Mouse (Mus musculus): ENCODE measurements around the gene Armc2. TPM values are rescaled to one million over a fixed set of nuclear protein-coding genes. Genes with fewer than 3 reads are reported as not detected.

Gene Armc2
- polyA plus RNA-seq, 1 experiment from 2014 or later: 0.82 TPM

GRCm38 (mm10) chr10:41901456-41901855 lies 116.8 kb downstream of the Armc2 start:
- Histone ChIP-seq H3K9ac (ENCODE audit: low read depth, low read length) (no peak overlapping the region), H3K27me3 (ENCODE audit: control insufficient read depth, insufficient read depth, low read length) (no peaks in the 10 kb centered on the region), H3K36me3 (ENCODE audit: control insufficient read depth, insufficient read depth, low read length) (peaks cover 12% of the 10 kb centered on the region), H3K4me2 (no peak overlapping the region), H3K4me1 (ENCODE audit: control insufficient read depth, insufficient read depth, low read length) (no peaks in the 10 kb centered on the region), H3K4me3 (ENCODE audit: low read depth, low read length) (no peak overlapping the region), H3K9me3 (replicated peaks; ENCODE audit: control insufficient read depth, low read length) (no peaks in the 10 kb centered on the region), H3K27ac (ENCODE audit: low read depth, low read length) (no peak overlapping the region)
- 81% methylated on average over 8 of the region's 8 CpGs for WGBS (ENCODE audit: insufficient replicate concordance)
- no peak for ATAC-seq (replicated peaks; ENCODE audit: insufficient number of reproducible peaks, low FRiP score, low TSS enrichment)

GRCm38 (mm10) chr10:41896865-41897264 lies 121.4 kb downstream of the Armc2 start:
- 90% methylated on average over 2 of the region's 2 CpGs for WGBS (ENCODE audit: insufficient replicate concordance)

GRCm38 (mm10) chr10:41896425-41896824 lies 121.8 kb downstream of the Armc2 start:
- Histone ChIP-seq H3K4me3 (ENCODE audit: low read depth, low read length) (no peak overlapping the region), H3K9me3 (replicated peaks; ENCODE audit: control insufficient read depth, low read length) (no peaks in the 10 kb centered on the region), H3K9ac (ENCODE audit: low read depth, low read length) (no peak overlapping the region), H3K4me1 (ENCODE audit: control insufficient read depth, insufficient read depth, low read length) (peaks cover 13% of the 10 kb centered on the region), H3K4me2 (no peak overlapping the region), H3K27me3 (ENCODE audit: control insufficient read depth, insufficient read depth, low read length) (no peaks in the 10 kb centered on the region), H3K27ac (ENCODE audit: low read depth, low read length) (no peak overlapping the region), H3K36me3 (ENCODE audit: control insufficient read depth, insufficient read depth, low read length) (peaks cover 8% of the 10 kb centered on the region; the same call in 1 of the 2 replicates)
- no peak for ATAC-seq (replicated peaks; ENCODE audit: insufficient number of reproducible peaks, low FRiP score, low TSS enrichment)

More at GRCm38 (mm10) chr10:41896865-41897264, 121.4 kb downstream of the Armc2 start:
- Histone ChIP-seq H3K4me1 (ENCODE audit: control insufficient read depth, insufficient read depth, low read length) (peaks cover 13% of the 10 kb centered on the region), H3K27ac (ENCODE audit: low read depth, low read length) (no peak overlapping the region), H3K9ac (ENCODE audit: low read depth, low read length) (no peak overlapping the region), H3K27me3 (ENCODE audit: control insufficient read depth, insufficient read depth, low read length) (no peaks in the 10 kb centered on the region), H3K4me2 (no peak overlapping the region), H3K4me3 (ENCODE audit: low read depth, low read length) (no peak overlapping the region), H3K36me3 (ENCODE audit: control insufficient read depth, insufficient read depth, low read length) (peaks cover 8% of the 10 kb centered on the region; the same call in 1 of the 2 replicates), H3K9me3 (replicated peaks; ENCODE audit: control insufficient read depth, low read length) (no peaks in the 10 kb centered on the region)
- no peak for ATAC-seq (replicated peaks; ENCODE audit: insufficient number of reproducible peaks, low FRiP score, low TSS enrichment)

GRCm38 (mm10) chr10:41893433-41894411 lies 124.5 kb downstream of the Armc2 start:
- Histone ChIP-seq H3K4me2 (no peak overlapping the region), H3K27me3 (ENCODE audit: control insufficient read depth, insufficient read depth, low read length) (no peaks in the 10 kb centered on the region), H3K4me3 (ENCODE audit: low read depth, low read length) (no peak overlapping the region), H3K4me1 (ENCODE audit: control insufficient read depth, insufficient read depth, low read length) (peaks cover 14% of the 10 kb centered on the region), H3K9me3 (replicated peaks; ENCODE audit: control insufficient read depth, low read length) (no peaks in the 10 kb centered on the region), H3K36me3 (ENCODE audit: control insufficient read depth, insufficient read depth, low read length) (peaks cover 6% of the 10 kb centered on the region; the same call in 1 of the 2 replicates), H3K9ac (ENCODE audit: low read depth, low read length) (peak overlapping the region; percentile 54; the same call in 1 of the 2 replicates), H3K27ac (ENCODE audit: low read depth, low read length) (peak overlapping the region; percentile 35; the same call in 1 of the 2 replicates)
- 54% methylated on average over 4 of the region's 4 CpGs for WGBS (ENCODE audit: insufficient replicate concordance)
- no peak for ATAC-seq (replicated peaks; ENCODE audit: insufficient number of reproducible peaks, low FRiP score, low TSS enrichment)

- Histone ChIP-seq H3K27me3 (ENCODE audit: control insufficient read depth, insufficient read depth, low read length) (no peaks in the 10 kb centered on the region), H3K4me1 (ENCODE audit: control insufficient read depth, insufficient read depth, low read length) (peaks cover 23% of the 10 kb centered on the region), H3K9me3 (replicated peaks; ENCODE audit: control insufficient read depth, low read length) (no peaks in the 10 kb centered on the region), H3K27ac (ENCODE audit: low read depth, low read length) (no peak overlapping the region), H3K4me2 (no peak overlapping the region), H3K4me3 (ENCODE audit: low read depth, low read length) (no peak overlapping the region), H3K36me3 (ENCODE audit: control insufficient read depth, insufficient read depth, low read length) (no peaks in the 10 kb centered on the region), H3K9ac (ENCODE audit: low read depth, low read length) (no peak overlapping the region)
- WGBS (ENCODE audit: insufficient replicate concordance): 91% methylated on average over 4 of the region's 4 CpGs
- ATAC-seq (replicated peaks; ENCODE audit: insufficient number of reproducible peaks, low FRiP score, low TSS enrichment): no peak
Observed at GRCm38 (mm10) chr10:41891312-41891711, 126.9 kb downstream of the Armc2 start.

DNA sequence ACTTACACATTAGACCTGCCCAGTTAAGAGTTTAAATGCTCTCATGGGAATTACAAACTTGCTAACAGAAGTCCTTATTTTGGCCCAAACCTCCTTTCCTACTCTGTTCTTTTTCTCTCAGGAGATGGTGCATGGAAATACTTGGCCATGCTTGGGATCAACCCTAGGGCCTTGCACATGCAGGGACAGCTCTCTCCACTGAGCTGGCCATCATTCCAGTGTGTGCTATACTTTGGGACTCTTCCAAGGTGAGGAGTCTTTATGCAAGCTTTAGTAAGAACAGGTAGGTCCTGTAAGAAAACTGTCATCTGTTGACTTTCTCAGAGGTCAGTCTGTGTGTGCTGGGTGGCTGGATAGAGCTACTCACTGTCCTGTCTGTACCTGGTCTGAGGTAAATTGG lies 127.7 kb downstream of the Armc2 start:
- Histone ChIP-seq H3K27me3 (ENCODE audit: control insufficient read depth, insufficient read depth, low read length) (no peaks in the 10 kb centered on the region), H3K36me3 (ENCODE audit: control insufficient read depth, insufficient read depth, low read length) (no peaks in the 10 kb centered on the region), H3K4me3 (ENCODE audit: low read depth, low read length) (no peak overlapping the region), H3K27ac (ENCODE audit: low read depth, low read length) (no peak overlapping the region), H3K9me3 (replicated peaks; ENCODE audit: control insufficient read depth, low read length) (no peaks in the 10 kb centered on the region), H3K9ac (ENCODE audit: low read depth, low read length) (no peak overlapping the region), H3K4me1 (ENCODE audit: control insufficient read depth, insufficient read depth, low read length) (peaks cover 23% of the 10 kb centered on the region), H3K4me2 (no peak overlapping the region)
- ATAC-seq (replicated peaks; ENCODE audit: insufficient number of reproducible peaks, low FRiP score, low TSS enrichment): no peak

DNA sequence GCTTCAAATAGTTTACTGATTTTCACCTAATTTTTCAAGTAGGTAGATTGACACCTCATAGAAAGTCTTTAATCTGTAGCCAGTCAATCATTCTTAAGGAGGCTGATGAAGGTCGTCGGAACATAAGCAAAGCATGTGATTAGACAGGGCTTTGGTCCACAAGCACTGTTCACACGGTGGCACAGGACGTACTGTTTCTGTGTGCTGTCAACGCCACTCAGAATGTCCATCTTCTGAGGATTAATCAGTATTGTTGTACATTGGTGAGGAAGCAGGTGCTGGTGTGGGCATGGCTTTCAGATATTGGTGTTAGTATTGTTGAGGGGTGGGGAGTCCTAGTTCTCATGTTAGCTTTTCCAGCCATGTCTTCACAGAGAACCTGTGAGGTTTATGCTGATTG lies 128.7 kb downstream of the Armc2 start:
- H3K36me3 ChIP-seq (ENCODE audit: control insufficient read depth, insufficient read depth, low read length): no peaks in the 10 kb centered on the region
- no peaks in the 10 kb centered on the region for H3K27me3 ChIP-seq (ENCODE audit: control insufficient read depth, insufficient read depth, low read length)
- no peak overlapping the region for H3K4me3 ChIP-seq (ENCODE audit: low read depth, low read length)
- no peaks in the 10 kb centered on the region for H3K9me3 ChIP-seq (replicated peaks; ENCODE audit: control insufficient read depth, low read length)
- peaks cover 21% of the 10 kb centered on the region for H3K4me1 ChIP-seq (ENCODE audit: control insufficient read depth, insufficient read depth, low read length)
- H3K27ac ChIP-seq (ENCODE audit: low read depth, low read length): no peak overlapping the region
- WGBS (ENCODE audit: insufficient replicate concordance): 40% methylated on average over 5 of the region's 5 CpGs
- no peak overlapping the region; the same call in 1 of the 2 replicates for H3K9ac ChIP-seq (ENCODE audit: low read depth, low read length)
- H3K4me2 ChIP-seq: 0 out of 2 replicates have a peak overlapping the region, but pooled peaks have one; percentile 5
- ATAC-seq (replicated peaks; ENCODE audit: insufficient number of reproducible peaks, low FRiP score, low TSS enrichment): no peak

- Histone ChIP-seq H3K27me3 (ENCODE audit: control insufficient read depth, insufficient read depth, low read length) (no peaks in the 10 kb centered on the region), H3K9me3 (replicated peaks; ENCODE audit: control insufficient read depth, low read length) (no peaks in the 10 kb centered on the region), H3K36me3 (ENCODE audit: control insufficient read depth, insufficient read depth, low read length) (no peaks in the 10 kb centered on the region), H3K27ac (ENCODE audit: low read depth, low read length) (no peak overlapping the region; the same call in 1 of the 2 replicates), H3K9ac (ENCODE audit: low read depth, low read length) (no peak overlapping the region), H3K4me2 (peak overlapping the region; percentile 92), H3K4me3 (ENCODE audit: low read depth, low read length) (peak overlapping the region; percentile 74), H3K4me1 (ENCODE audit: control insufficient read depth, insufficient read depth, low read length) (peaks cover 13% of the 10 kb centered on the region)
- no peak for ATAC-seq (replicated peaks; ENCODE audit: insufficient number of reproducible peaks, low FRiP score, low TSS enrichment)
- 62% methylated on average over 4 of the region's 4 CpGs for WGBS (ENCODE audit: insufficient replicate concordance)
Observed at GRCm38 (mm10) chr10:41888365-41888941, 129.8 kb downstream of the Armc2 start.

All from heart, embryonic 11.5 days (tissue).